Mouse (Mus musculus): ENCODE measurements around the gene Gm10570. TPM values are rescaled to one million over a fixed set of nuclear protein-coding genes. Genes with fewer than 3 reads are reported as not detected.

Gene Gm10570
- polyA plus RNA-seq, 1 experiment from 2014 or later = 0.25 TPM

DNA sequence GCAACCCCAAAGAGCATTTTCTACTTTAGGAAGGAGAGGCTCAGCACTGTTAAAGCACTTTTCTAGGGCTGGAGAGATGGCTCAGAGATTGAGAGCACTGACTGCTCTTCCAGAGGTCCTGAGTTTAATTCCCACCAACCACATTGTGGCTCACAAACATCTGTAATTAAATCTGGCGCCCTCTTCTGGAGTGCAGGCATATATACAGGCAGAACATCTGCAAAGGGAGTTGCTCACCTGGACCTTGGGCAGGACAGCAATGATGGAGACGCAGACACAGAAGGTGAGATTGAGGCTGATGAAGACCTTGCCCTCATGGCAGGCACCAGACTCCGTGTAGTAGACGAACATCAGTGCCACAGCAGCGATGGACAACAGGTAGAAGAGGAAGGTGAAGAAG is 48.1 kb downstream of the Gm10570 start:
- no peak overlapping the region for H3K27ac ChIP-seq (ENCODE audit: low read length)
- no peaks in the 10 kb centered on the region for H3K27me3 ChIP-seq (replicated peaks; ENCODE audit: insufficient read depth, low read length)
- no peaks in the 10 kb centered on the region for H3K9me3 ChIP-seq (ENCODE audit: low read length)
- no peaks in the 10 kb centered on the region for H3K4me1 ChIP-seq (ENCODE audit: insufficient read depth, low read depth, low read length)
- no peak overlapping the region for H3K4me3 ChIP-seq (ENCODE audit: low read depth, low read length)
- TF ChIP-seq EP300 (IDR thresholded peaks at IDR 0.05) = no peak
- peak; percentile 60 for TF ChIP-seq CTCF (IDR thresholded peaks at IDR 0.05)
- DNase-seq (ENCODE audit: low spot score) (no peak), ATAC-seq (no peak)
- H3K9ac ChIP-seq (replicated peaks; ENCODE audit: low read depth) = no peak overlapping the region
- WGBS = 21% methylated on average over 5 of the region's 5 CpGs
- H3K36me3 ChIP-seq (ENCODE audit: insufficient read depth, low read length) = no peaks in the 10 kb centered on the region
- H3K4me2 ChIP-seq (replicated peaks; ENCODE audit: low read depth, low read length) = no peak overlapping the region

Other genes with a start within 250 kb of the Gm10570 start
- 82.0 and 84.6 TPM in 2 replicates for gene Pef1, start 206.1 kb downstream of the Gm10570 start, polyA plus RNA-seq (2015; fragmentation: Nextera tagmentation; extraction: Ambion mirVana)
- gene Hcrtr1, start 169.3 kb downstream of the Gm10570 start, polyA plus RNA-seq (2015; fragmentation: Nextera tagmentation; extraction: Ambion mirVana) = 0.08 and 0.18 TPM in 2 replicates
- gene Tinagl1, start 133.6 kb downstream of the Gm10570 start, polyA plus RNA-seq (2015; fragmentation: Nextera tagmentation; extraction: Ambion mirVana) = 213 and 288 TPM in 2 replicates
- not detected in 2 replicates for gene Gm853, start 86.3 kb downstream of the Gm10570 start, polyA plus RNA-seq (2015; fragmentation: Nextera tagmentation; extraction: Ambion mirVana)
- 24.7 and 26.6 TPM in 2 replicates for gene Serinc2, start 29.5 kb downstream of the Gm10570 start, polyA plus RNA-seq (2015; fragmentation: Nextera tagmentation; extraction: Ambion mirVana)
- gene Fabp3, start 79 bp downstream of the Gm10570 start, polyA plus RNA-seq (2015; fragmentation: Nextera tagmentation; extraction: Ambion mirVana) = 88.3 and 112 TPM in 2 replicates
- 48.2 and 54.1 TPM in 2 replicates for gene Zcchc17, start 51.3 kb upstream of the Gm10570 start, polyA plus RNA-seq (2015; fragmentation: Nextera tagmentation; extraction: Ambion mirVana)
- 52.9 and 54.7 TPM in 2 replicates for gene Snrnp40, start 51.5 kb upstream of the Gm10570 start, polyA plus RNA-seq (2015; fragmentation: Nextera tagmentation; extraction: Ambion mirVana)